Mouse (Mus musculus): ENCODE data around the gene Tprn. TPM values are rescaled to one million over a fixed set of nuclear protein-coding genes. Genes with fewer than 3 reads are reported as not detected.

The Tprn gene
- polyA plus RNA-seq, 1 experiment from 2014 or later: 16.9 TPM

- WGBS: 1% methylated on average over 45 of the region's 45 CpGs
- ATAC-seq (replicated peaks): peak; percentile 88
- Histone ChIP-seq H3K36me3 (replicated peaks) (peaks cover 7% of the 10 kb centered on the region; the same call in 1 of the 2 replicates), H3K4me2 (peak overlapping the region; percentile 77), H3K27me3 (replicated peaks) (peaks cover 41% of the 10 kb centered on the region), H3K9me3 (no peaks in the 10 kb centered on the region), H3K9ac (peak overlapping the region; percentile 62), H3K4me1 (peaks cover 17% of the 10 kb centered on the region), H3K27ac (peak overlapping the region; percentile 73), H3K4me3 (peak overlapping the region; percentile 44)
Observed at GRCm38 (mm10) chr2:25304657-25305541, 42.5 kb downstream of the Tprn start.

DNA sequence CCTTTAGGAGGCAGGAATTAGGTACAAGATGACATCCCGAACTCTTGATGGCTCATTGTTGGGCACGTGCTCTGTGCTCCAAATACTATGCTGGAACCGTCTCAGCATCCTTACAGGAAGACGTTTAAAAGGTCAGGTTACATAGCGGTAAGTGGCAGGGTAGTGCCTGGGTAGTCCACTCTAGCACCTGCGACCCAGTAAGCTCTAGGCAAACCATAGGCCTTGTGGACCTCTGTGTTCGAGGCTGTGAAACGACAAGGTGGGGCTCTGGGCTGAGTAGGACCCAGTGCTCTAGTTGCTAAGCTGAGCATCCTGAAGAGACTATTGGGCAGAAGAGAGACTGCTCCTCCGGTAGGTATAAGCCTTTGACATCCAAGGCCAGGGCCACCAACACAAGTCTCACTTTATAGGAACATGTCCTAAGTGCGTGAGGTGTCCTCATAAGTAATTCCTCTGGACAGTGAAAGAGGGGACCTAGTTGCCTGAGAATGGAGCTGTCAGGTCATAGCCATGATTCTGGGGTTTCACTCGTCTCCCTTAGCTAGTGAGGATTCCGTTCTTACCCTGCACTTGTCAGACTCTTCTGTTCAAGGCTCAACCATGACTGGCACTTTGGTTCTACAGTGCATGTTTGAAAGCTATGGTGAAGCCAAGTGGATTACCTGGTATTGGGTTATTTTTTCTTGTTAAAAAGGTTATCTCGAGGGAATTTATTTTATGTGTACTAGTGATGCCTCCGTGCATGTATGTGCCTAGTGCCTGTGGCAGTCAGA, 43.4 kb downstream of the Tprn start:
- H3K27me3 ChIP-seq (replicated peaks): peaks cover 50% of the 10 kb centered on the region
- H3K4me2 ChIP-seq: peak overlapping the region; percentile 77
- peak overlapping the region; percentile 73 for H3K27ac ChIP-seq
- 50% methylated on average over 14 of the region's 14 CpGs for WGBS
- H3K9me3 ChIP-seq: no peaks in the 10 kb centered on the region
- peaks cover 9% of the 10 kb centered on the region; the same call in 1 of the 2 replicates for H3K36me3 ChIP-seq (replicated peaks)
- H3K4me1 ChIP-seq: peaks cover 17% of the 10 kb centered on the region
- ATAC-seq (replicated peaks): peak; percentile 12; the same call in 1 of the 2 replicates
- H3K4me3 ChIP-seq: peak overlapping the region; percentile 44
- peak overlapping the region; percentile 62 for H3K9ac ChIP-seq

DNA sequence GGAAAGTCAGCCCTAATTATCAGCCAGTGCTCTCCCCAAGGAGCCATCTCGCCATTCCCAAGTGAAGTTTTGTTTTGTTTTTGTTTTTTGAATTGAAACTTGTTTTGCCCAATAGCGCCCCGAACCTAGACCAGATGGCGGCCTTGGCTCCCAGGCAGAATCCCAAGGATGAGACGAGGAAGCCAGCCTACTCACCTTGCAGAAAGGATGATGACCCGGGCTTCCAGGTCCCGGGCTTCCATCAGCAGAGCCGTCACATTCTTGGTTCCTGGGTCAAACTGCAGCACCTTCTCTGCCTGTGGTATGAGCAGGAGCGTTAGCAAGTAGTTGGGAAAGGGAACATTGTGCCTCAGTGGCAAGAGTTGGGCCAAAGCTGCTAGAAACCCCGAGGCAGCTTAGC, 47.8 kb downstream of the Tprn start:
- Histone ChIP-seq H3K4me1 (peaks cover 6% of the 10 kb centered on the region), H3K36me3 (replicated peaks) (peaks cover 22% of the 10 kb centered on the region; the same call in 1 of the 2 replicates), H3K9ac (no peak overlapping the region), H3K27me3 (replicated peaks) (peaks cover 87% of the 10 kb centered on the region), H3K4me3 (no peak overlapping the region), H3K27ac (no peak overlapping the region), H3K4me2 (no peak overlapping the region), H3K9me3 (no peaks in the 10 kb centered on the region)
- 58% methylated on average over 10 of the region's 10 CpGs for WGBS
- no peak for ATAC-seq (replicated peaks)

GRCm38 (mm10) chr2:25310969-25311368, 48.6 kb downstream of the Tprn start:
- peaks cover 22% of the 10 kb centered on the region; the same call in 1 of the 2 replicates for H3K36me3 ChIP-seq (replicated peaks)
- 0 out of 2 replicates have a peak, but pooled peaks have one; percentile 27 for ATAC-seq (replicated peaks)

GRCm38 (mm10) chr2:25311491-25311891, 49.1 kb downstream of the Tprn start:
- H3K27me3 ChIP-seq (replicated peaks): peaks cover 96% of the 10 kb centered on the region
- 0 out of 2 replicates have a peak, but pooled peaks have one; percentile 25 for ATAC-seq (replicated peaks)
- no peak overlapping the region for H3K4me3 ChIP-seq

More at GRCm38 (mm10) chr2:25310969-25311368, 48.6 kb downstream of the Tprn start:
- Histone ChIP-seq H3K4me3 (no peak overlapping the region), H3K27me3 (replicated peaks) (peaks cover 95% of the 10 kb centered on the region), H3K4me1 (no peaks in the 10 kb centered on the region), H3K9me3 (no peaks in the 10 kb centered on the region), H3K4me2 (no peak overlapping the region), H3K27ac (no peak overlapping the region), H3K9ac (no peak overlapping the region)
- 7% methylated on average over 22 of the region's 22 CpGs for WGBS

GRCm38 (mm10) chr2:25318119-25318966, 55.9 kb downstream of the Tprn start:
- H3K36me3 ChIP-seq (replicated peaks): peaks cover 1% of the 10 kb centered on the region; the same call in 1 of the 2 replicates
- peaks cover 24% of the 10 kb centered on the region for H3K4me1 ChIP-seq
- ATAC-seq (replicated peaks): peak; percentile 74
- WGBS: 5% methylated on average over 31 of the region's 31 CpGs
- peak overlapping the region; percentile 82 for H3K27ac ChIP-seq
- H3K4me3 ChIP-seq: peak overlapping the region; percentile 53
- peaks cover 53% of the 10 kb centered on the region for H3K27me3 ChIP-seq (replicated peaks)
- peak overlapping the region; percentile 61 for H3K4me2 ChIP-seq
- peak overlapping the region; percentile 65 for H3K9ac ChIP-seq
- no peaks in the 10 kb centered on the region for H3K9me3 ChIP-seq

More at GRCm38 (mm10) chr2:25311491-25311891, 49.1 kb downstream of the Tprn start:
- no peak overlapping the region for H3K9ac ChIP-seq
- H3K4me1 ChIP-seq: no peaks in the 10 kb centered on the region
- H3K36me3 ChIP-seq (replicated peaks): peaks cover 22% of the 10 kb centered on the region; the same call in 1 of the 2 replicates
- H3K9me3 ChIP-seq: no peaks in the 10 kb centered on the region
- no peak overlapping the region for H3K4me2 ChIP-seq
- 8% methylated on average over 11 of the region's 11 CpGs for WGBS
- no peak overlapping the region for H3K27ac ChIP-seq

DNA sequence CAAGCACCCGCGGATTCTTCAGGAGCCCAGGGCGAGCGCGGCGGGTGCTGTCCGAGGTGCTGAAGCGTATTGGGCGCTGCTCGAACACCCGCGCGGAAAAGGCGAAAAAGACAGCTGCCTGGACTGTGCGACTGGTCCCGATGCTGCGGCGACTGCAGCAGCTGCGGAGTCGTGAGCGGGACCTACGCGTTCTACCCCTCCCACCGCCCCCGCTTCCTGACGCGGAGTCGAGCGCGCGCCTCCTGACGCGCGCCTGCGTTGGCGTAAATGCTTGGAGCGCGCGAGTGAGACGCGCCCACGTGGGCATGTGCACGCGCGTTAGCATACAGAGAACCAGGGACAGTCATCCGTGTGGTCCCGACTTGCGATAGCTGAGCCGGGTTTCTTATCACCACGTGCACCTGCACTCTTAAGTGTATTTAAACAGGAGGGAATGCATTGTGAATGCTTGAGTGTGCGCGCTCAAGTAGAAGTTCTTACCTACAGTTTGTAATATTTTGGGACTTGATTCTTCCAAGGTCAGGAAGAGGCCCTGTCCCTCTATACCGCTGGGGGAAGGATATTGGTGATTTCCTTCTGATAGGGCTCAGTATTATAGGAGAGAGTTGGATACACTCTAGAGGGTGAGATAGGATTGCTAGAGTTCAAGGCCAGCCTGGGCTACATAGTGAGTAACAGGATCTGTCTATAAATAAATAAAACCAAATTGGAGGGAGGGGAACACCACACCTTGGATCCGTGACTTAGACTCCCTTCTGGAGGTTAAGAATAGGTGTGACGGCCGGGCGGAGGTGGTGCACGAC, 56.8 kb downstream of the Tprn start, which contains the start of gene Grin1:
Gene Grin1, minus strand, starts transcription at position 217 of the 803 bp plus-strand sequence.
- Histone ChIP-seq H3K27ac (peak within 1 kb of the TSS; percentile 82), H3K4me1 (peaks cover 24% of the 10 kb centered on the region), H3K9me3 (no peaks in the 10 kb centered on the region), H3K4me3 (peak within 1 kb of the TSS; percentile 53), H3K27me3 (replicated peaks) (peaks cover 45% of the 10 kb centered on the region), H3K4me2 (peak within 1 kb of the TSS; percentile 61), H3K36me3 (replicated peaks) (no peaks in the 10 kb centered on the region), H3K9ac (peak within 1 kb of the TSS; percentile 65)
- ATAC-seq (replicated peaks): peak; percentile 87
- WGBS: 8% methylated on average over 58 of the region's 58 CpGs

Other genes starting within 250 kb of the Tprn start
- 180 and 188 TPM in 2 replicates for gene Nsmf, start 208.3 kb upstream of the Tprn start, polyA plus RNA-seq (2015; fragmentation: Nextera tagmentation; extraction: Ambion mirVana)
- gene Entpd8, start 182.3 kb upstream of the Tprn start, polyA plus RNA-seq (2015; fragmentation: Nextera tagmentation; extraction: Ambion mirVana): not detected in 2 replicates
- gene Noxa1, start 167.5 kb upstream of the Tprn start, polyA plus RNA-seq (2015; fragmentation: Nextera tagmentation; extraction: Ambion mirVana): not detected in 2 replicates
- gene Nrarp, start 81.9 kb upstream of the Tprn start, polyA plus RNA-seq (2015; fragmentation: Nextera tagmentation; extraction: Ambion mirVana): 15.3 and 18.1 TPM in 2 replicates
- gene Tor4a, start 65.7 kb upstream of the Tprn start, polyA plus RNA-seq (2015; fragmentation: Nextera tagmentation; extraction: Ambion mirVana): 1.9 and 2.0 TPM in 2 replicates
- 126 and 129 TPM in 2 replicates for gene Nelfb, start 51.1 kb upstream of the Tprn start, polyA plus RNA-seq (2015; fragmentation: Nextera tagmentation; extraction: Ambion mirVana)
- gene Stpg3, start 48.0 kb upstream of the Tprn start, polyA plus RNA-seq (2015; fragmentation: Nextera tagmentation; extraction: Ambion mirVana): not detected in 2 replicates
- gene Fam166a, start 43.9 kb upstream of the Tprn start, polyA plus RNA-seq (2015; fragmentation: Nextera tagmentation; extraction: Ambion mirVana): 0.43 and 0.78 TPM in 2 replicates
- 364 and 396 TPM in 2 replicates for gene Tubb4b, start 37.9 kb upstream of the Tprn start, polyA plus RNA-seq (2015; fragmentation: Nextera tagmentation; extraction: Ambion mirVana)
- gene Slc34a3, start 28.3 kb upstream of the Tprn start, polyA plus RNA-seq (2015; fragmentation: Nextera tagmentation; extraction: Ambion mirVana): not detected in 2 replicates
- not detected in 2 replicates for gene Rnf224, start 25.8 kb upstream of the Tprn start, polyA plus RNA-seq (2015; fragmentation: Nextera tagmentation; extraction: Ambion mirVana)
- 148 and 150 TPM in 2 replicates for gene Rnf208, start 20.4 kb upstream of the Tprn start, polyA plus RNA-seq (2015; fragmentation: Nextera tagmentation; extraction: Ambion mirVana)
- gene Cysrt1, start 20.2 kb upstream of the Tprn start, polyA plus RNA-seq (2015; fragmentation: Nextera tagmentation; extraction: Ambion mirVana): 0.26 and 0.46 TPM in 2 replicates
- gene AL732309.1, start 15.8 kb upstream of the Tprn start, polyA plus RNA-seq (2015; fragmentation: Nextera tagmentation; extraction: Ambion mirVana): 6.2 and 8.4 TPM in 2 replicates
- gene Tmem203, start 7.2 kb upstream of the Tprn start, polyA plus RNA-seq (2015; fragmentation: Nextera tagmentation; extraction: Ambion mirVana): 13.8 and 15.4 TPM in 2 replicates
- gene Ssna1, start 9.8 kb downstream of the Tprn start, polyA plus RNA-seq (2015; fragmentation: Nextera tagmentation; extraction: Ambion mirVana): 186 and 197 TPM in 2 replicates
- gene Anapc2, start 9.9 kb downstream of the Tprn start, polyA plus RNA-seq (2015; fragmentation: Nextera tagmentation; extraction: Ambion mirVana): 153 and 157 TPM in 2 replicates
- gene Tmem210, start 25.5 kb downstream of the Tprn start, polyA plus RNA-seq (2015; fragmentation: Nextera tagmentation; extraction: Ambion mirVana): not detected in 2 replicates
- 0.14 and 0.23 TPM in 2 replicates for gene Lrrc26, start 27.3 kb downstream of the Tprn start, polyA plus RNA-seq (2015; fragmentation: Nextera tagmentation; extraction: Ambion mirVana)
- 49.1 and 51.5 TPM in 2 replicates for gene Grin1, start 56.6 kb downstream of the Tprn start, polyA plus RNA-seq (2015; fragmentation: Nextera tagmentation; extraction: Ambion mirVana)
- 44.3 and 50.3 TPM in 2 replicates for gene Man1b1, start 69.7 kb downstream of the Tprn start, polyA plus RNA-seq (2015; fragmentation: Nextera tagmentation; extraction: Ambion mirVana)
- 23.8 and 25.8 TPM in 2 replicates for gene Dpp7, start 93.7 kb downstream of the Tprn start, polyA plus RNA-seq (2015; fragmentation: Nextera tagmentation; extraction: Ambion mirVana)
- gene Uap1l1, start 103.1 kb downstream of the Tprn start, polyA plus RNA-seq (2015; fragmentation: Nextera tagmentation; extraction: Ambion mirVana): 5.6 and 5.9 TPM in 2 replicates
- 11.1 and 14.7 TPM in 2 replicates for gene Sapcd2, start 109.7 kb downstream of the Tprn start, polyA plus RNA-seq (2015; fragmentation: Nextera tagmentation; extraction: Ambion mirVana)
- gene Entpd2, start 133.3 kb downstream of the Tprn start, polyA plus RNA-seq (2015; fragmentation: Nextera tagmentation; extraction: Ambion mirVana): 2.7 and 3.3 TPM in 2 replicates
- 498 and 520 TPM in 2 replicates for gene Npdc1, start 136.7 kb downstream of the Tprn start, polyA plus RNA-seq (2015; fragmentation: Nextera tagmentation; extraction: Ambion mirVana)
- 0.17 and 0.41 TPM in 2 replicates for gene Fut7, start 160.6 kb downstream of the Tprn start, polyA plus RNA-seq (2015; fragmentation: Nextera tagmentation; extraction: Ambion mirVana)
- gene Abca2, start 166.1 kb downstream of the Tprn start, polyA plus RNA-seq (2015; fragmentation: Nextera tagmentation; extraction: Ambion mirVana): 16.4 and 17.6 TPM in 2 replicates
- 3.3 and 3.9 TPM in 2 replicates for gene Clic3, start 194.2 kb downstream of the Tprn start, polyA plus RNA-seq (2015; fragmentation: Nextera tagmentation; extraction: Ambion mirVana)
- gene Paxx, start 198.5 kb downstream of the Tprn start, polyA plus RNA-seq (2015; fragmentation: Nextera tagmentation; extraction: Ambion mirVana): 119 and 128 TPM in 2 replicates
- 822 and 843 TPM in 2 replicates for gene Ptgds, start 207.4 kb downstream of the Tprn start, polyA plus RNA-seq (2015; fragmentation: Nextera tagmentation; extraction: Ambion mirVana)
- gene Lcn12, start 231.3 kb downstream of the Tprn start, polyA plus RNA-seq (2015; fragmentation: Nextera tagmentation; extraction: Ambion mirVana): not detected in 2 replicates
- gene Fbxw5, start 238.1 kb downstream of the Tprn start, polyA plus RNA-seq (2015; fragmentation: Nextera tagmentation; extraction: Ambion mirVana): 147 and 151 TPM in 2 replicates
- gene C8g, start 239.1 kb downstream of the Tprn start, polyA plus RNA-seq (2015; fragmentation: Nextera tagmentation; extraction: Ambion mirVana): 6.4 and 7.4 TPM in 2 replicates

All from midbrain, embryonic 15.5 days (tissue).